Mouse (Mus musculus) lung, postnatal 0 days (tissue): Measurements from ENCODE around the gene Acox2. TPM values are rescaled to one million over a fixed set of nuclear protein-coding genes. Genes with fewer than 3 reads are reported as not detected.

Experiments used
- ATAC-seq: fragments of 200-750 bp; cut with Nextera tagmentation; 2 replicates; pipeline ENCODE4 v1.8.0; 2017; ENCODE audit warnings: moderate library complexity
- DNase-seq: peaks from one replicate; pipeline ENCODE4 v3.0.0-alpha.2; 2016; ENCODE audit warnings: low spot score
- H3K27ac ChIP-seq: fragments of 300-500 bp; sonication (generic); 2 replicates; pipeline ENCODE4 v1.5.1; 2014; ENCODE audit warnings: antibody characterized with exemption, mild to moderate bottlenecking, low read length, mixed read lengths
- H3K27me3 ChIP-seq: fragments of 300-500 bp; sonication (generic); replicated peaks from 2 replicates; pipeline ENCODE4 v1.6.1; 2014; ENCODE audit warnings: low read length, mixed read lengths; ENCODE audit not compliant: insufficient read depth
- H3K36me3 ChIP-seq: fragments of 300-500 bp; sonication (generic); 2 replicates; pipeline ENCODE4 v1.6.1; 2014; ENCODE audit warnings: low read length, mixed read lengths; ENCODE audit not compliant: insufficient read depth
- H3K4me1 ChIP-seq: fragments of 300-500 bp; sonication (generic); 2 replicates; pipeline ENCODE4 v1.6.1; 2014; ENCODE audit warnings: antibody characterized with exemption, low read depth, low read length, mixed read lengths; ENCODE audit not compliant: insufficient read depth
- H3K4me2 ChIP-seq: fragments of 300-500 bp; sonication (generic); replicated peaks from 2 replicates; pipeline ENCODE4 v1.6.1; 2014; ENCODE audit warnings: low read depth, mild to moderate bottlenecking, low read length, moderate library complexity, mixed read lengths
- H3K4me3 ChIP-seq: fragments of 300-500 bp; sonication (generic); 2 replicates; pipeline ENCODE4 v1.5.1; 2014; ENCODE audit warnings: low read depth, low read length
- H3K9ac ChIP-seq: fragments of 300-500 bp; sonication (generic); replicated peaks from 2 replicates; pipeline ENCODE4 v1.6.1; 2014; ENCODE audit warnings: low read depth, mild to moderate bottlenecking
- H3K9me3 ChIP-seq: fragments of 300-500 bp; sonication (generic); 2 replicates; pipeline ENCODE4 v1.6.1; 2016; ENCODE audit warnings: low read length, mixed read lengths
- CTCF ChIP-seq: IDR thresholded peaks from 2 replicates; pipeline ENCODE4 v1.5.1; 2016; ENCODE audit warnings: antibody characterized with exemption, mild to moderate bottlenecking
- EP300 ChIP-seq: IDR thresholded peaks from 2 replicates; pipeline ENCODE4 v1.6.1; 2016; ENCODE audit warnings: antibody characterized with exemption, mild to moderate bottlenecking, control low read depth
- WGBS: fragments of 180-500 bp; shearing (Covaris S2); extraction: QIAGEN DNeasy Blood & Tissue Kit; methylation state at CpG from one replicate; pipeline ENCODE4 v1.1.7; 2014; 5-methylcytosine and 5-hydroxymethylcytosine counted together
- polyA plus RNA-seq: library from polyadenylated mRNA; unstranded; fragments of >200 nt; fragmentation: Nextera tagmentation; extraction: Ambion mirVana; gene quantifications from 2 replicates; pipeline ENCODE4 v1.2.1, GENCODE M21; 2015

The Acox2 gene
- polyA plus RNA-seq, 1 experiment from 2014 or later: 6.3 TPM

- TF ChIP-seq CTCF (no peak), EP300 (no peak)
- no peaks in the 10 kb centered on the region for H3K27me3 ChIP-seq
- no peak overlapping the region for H3K9ac ChIP-seq
- H3K9me3 ChIP-seq: no peaks in the 10 kb centered on the region
- ATAC-seq (no peak), DNase-seq (no peak)
- WGBS: 66% methylated on average over 5 of the region's 5 CpGs
- no peaks in the 10 kb centered on the region for H3K36me3 ChIP-seq
- no peak overlapping the region for H3K4me2 ChIP-seq
- no peak overlapping the region for H3K27ac ChIP-seq
- no peaks in the 10 kb centered on the region for H3K4me1 ChIP-seq
- H3K4me3 ChIP-seq: no peak overlapping the region
Observed at GRCm38 (mm10) chr14:8200769-8201168, 58.4 kb downstream of the Acox2 start.

- WGBS: 90% methylated on average over 6 of the region's 6 CpGs
- DNase-seq: no peak
- Histone ChIP-seq H3K36me3 (no peaks in the 10 kb centered on the region), H3K9ac (no peak overlapping the region), H3K27ac (no peak overlapping the region), H3K9me3 (no peaks in the 10 kb centered on the region), H3K27me3 (no peaks in the 10 kb centered on the region), H3K4me1 (no peaks in the 10 kb centered on the region), H3K4me3 (no peak overlapping the region), H3K4me2 (no peak overlapping the region)
- ATAC-seq: no peak
- no peak for TF ChIP-seq EP300
- no peak for TF ChIP-seq CTCF
Observed at GRCm38 (mm10) chr14:8192727-8193126, 66.4 kb downstream of the Acox2 start.

GRCm38 (mm10) chr14:8191331-8191965, 67.7 kb downstream of the Acox2 start:
- no peaks in the 10 kb centered on the region for H3K27me3 ChIP-seq
- ATAC-seq: no peak
- H3K9ac ChIP-seq: no peak overlapping the region
- no peaks in the 10 kb centered on the region for H3K4me1 ChIP-seq
- H3K36me3 ChIP-seq: no peaks in the 10 kb centered on the region
- no peak for TF ChIP-seq EP300
- no peak for TF ChIP-seq CTCF
- no peaks in the 10 kb centered on the region for H3K9me3 ChIP-seq
- no peak overlapping the region for H3K4me3 ChIP-seq
- no peak for DNase-seq
- no peak overlapping the region for H3K27ac ChIP-seq
- H3K4me2 ChIP-seq: no peak overlapping the region
- 63% methylated on average over 12 of the region's 12 CpGs for WGBS

GRCm38 (mm10) chr14:8190556-8190955, 68.6 kb downstream of the Acox2 start:
- TF ChIP-seq EP300 (no peak), CTCF (no peak)
- DNase-seq: no peak
- H3K4me2 ChIP-seq: no peak overlapping the region
- H3K4me3 ChIP-seq: no peak overlapping the region
- no peaks in the 10 kb centered on the region for H3K9me3 ChIP-seq
- ATAC-seq: no peak
- no peaks in the 10 kb centered on the region for H3K36me3 ChIP-seq
- no peaks in the 10 kb centered on the region for H3K27me3 ChIP-seq
- H3K27ac ChIP-seq: no peak overlapping the region
- no peak overlapping the region for H3K9ac ChIP-seq
- 0 out of 2 replicates have a peak, but pooled peaks cover 5% of the 10 kb centered on the region for H3K4me1 ChIP-seq
- WGBS: 87% methylated on average over 3 of the region's 3 CpGs

GRCm38 (mm10) chr14:8186278-8187045, 72.7 kb downstream of the Acox2 start:
- H3K36me3 ChIP-seq: no peaks in the 10 kb centered on the region
- ATAC-seq (no peak), DNase-seq (peak; percentile 30)
- no peak overlapping the region for H3K4me3 ChIP-seq
- WGBS: 76% methylated on average over 6 of the region's 6 CpGs
- TF ChIP-seq CTCF: no peak
- TF ChIP-seq EP300: no peak
- H3K27me3 ChIP-seq: no peaks in the 10 kb centered on the region
- H3K9me3 ChIP-seq: no peaks in the 10 kb centered on the region
- H3K9ac ChIP-seq: no peak overlapping the region
- H3K4me2 ChIP-seq: no peak overlapping the region
- H3K4me1 ChIP-seq: 0 out of 2 replicates have a peak, but pooled peaks cover 5% of the 10 kb centered on the region
- H3K27ac ChIP-seq: no peak overlapping the region

- Histone ChIP-seq H3K4me3 (no peak overlapping the region), H3K27ac (no peak overlapping the region), H3K27me3 (no peaks in the 10 kb centered on the region), H3K4me1 (0 out of 2 replicates have a peak, but pooled peaks cover 5% of the 10 kb centered on the region), H3K36me3 (no peaks in the 10 kb centered on the region), H3K4me2 (no peak overlapping the region), H3K9ac (no peak overlapping the region), H3K9me3 (no peaks in the 10 kb centered on the region)
- TF ChIP-seq CTCF (peak; percentile 34; the same call in 1 of the 2 replicates), EP300 (no peak)
- no peak for DNase-seq
- WGBS: 62% methylated on average over 3 of the region's 3 CpGs
- no peak for ATAC-seq
Observed at GRCm38 (mm10) chr14:8183330-8183729, 75.8 kb downstream of the Acox2 start.
